Mouse (Mus musculus): ENCODE results near the gene Gapvd1. TPM values are rescaled to one million over a fixed set of nuclear protein-coding genes. Genes with fewer than 3 reads are reported as not detected.

Gene Gapvd1
- polyA plus RNA-seq (2017; shearing (Covaris generic)), result 88.0 TPM

DNA sequence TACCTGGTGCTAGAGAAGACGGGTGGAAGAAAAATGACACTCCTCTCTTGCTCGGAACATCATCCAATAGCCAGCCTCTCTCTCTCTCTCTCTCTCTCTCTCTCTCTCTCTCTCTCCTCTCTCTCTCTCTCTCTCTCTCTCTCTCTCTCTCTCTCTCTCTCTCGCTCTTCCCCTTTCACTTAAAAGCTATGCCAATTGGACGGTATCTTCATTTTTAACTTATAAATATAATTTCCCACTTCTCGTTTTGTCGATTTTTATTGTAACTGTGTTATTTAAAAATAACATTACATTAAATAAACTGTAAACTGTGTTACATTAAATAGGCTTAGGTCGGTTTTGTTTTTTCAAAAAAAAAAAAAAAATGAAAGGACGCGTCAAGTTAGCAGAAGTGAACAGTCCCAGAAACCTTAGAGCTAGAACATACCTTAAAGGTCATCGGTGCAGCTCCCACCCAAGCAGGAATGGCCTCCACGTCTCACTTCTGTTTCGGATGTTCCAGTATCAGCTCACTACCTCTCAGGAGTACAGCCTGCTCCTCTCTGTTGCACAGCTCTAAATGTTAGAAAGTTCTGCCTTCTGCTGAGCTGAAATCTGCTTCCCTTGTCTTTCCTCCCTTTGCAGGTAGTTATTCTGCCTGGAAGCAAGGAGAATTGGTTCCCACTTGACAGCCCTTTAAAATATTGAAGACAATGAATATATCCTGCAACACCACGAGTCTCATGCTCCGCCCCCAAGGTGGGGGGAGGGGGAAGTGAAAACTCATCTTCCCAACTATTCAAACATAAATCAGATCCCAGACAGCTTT lies at the start of gene Gapvd1:
Gene Gapvd1, minus strand, starts transcription at position 682 of the 808 bp plus-strand sequence.

GRCm38 (mm10) chr2:34799357-34800256 lies 44.6 kb upstream of the Gapvd1 start, which contains the start of gene Rabepk:
TSS of gene Rabepk (minus strand) at chr2:34799912.

GRCm38 (mm10) chr2:34771368-34772226 lies 16.6 kb upstream of the Gapvd1 start, which contains the start of gene Hspa5:
TSS of gene Hspa5 (plus strand) at chr2:34771970.

Other genes with a start within 250 kb of the Gapvd1 start
- gene Hspa5, start 16.7 kb upstream of the Gapvd1 start, polyA plus RNA-seq (2017; shearing (Covaris generic)), result 1,088 TPM
- gene Rabepk, start 44.7 kb upstream of the Gapvd1 start, polyA plus RNA-seq (2017; shearing (Covaris generic)), result 28.4 TPM
- 148 TPM for gene Fbxw2, start 71.1 kb upstream of the Gapvd1 start, polyA plus RNA-seq (2017; shearing (Covaris generic))
- not detected for gene Gm34653, start 77.8 kb upstream of the Gapvd1 start, polyA plus RNA-seq (2017; shearing (Covaris generic))
- gene Cutal, start 119.2 kb upstream of the Gapvd1 start, polyA plus RNA-seq (2017; shearing (Covaris generic)), result not detected
- gene Psmd5, start 119.7 kb upstream of the Gapvd1 start, polyA plus RNA-seq (2017; shearing (Covaris generic)), result 37.8 TPM
- 2.5 TPM for gene Phf19, start 158.8 kb upstream of the Gapvd1 start, polyA plus RNA-seq (2017; shearing (Covaris generic))
- gene Traf1, start 206.5 kb upstream of the Gapvd1 start, polyA plus RNA-seq (2017; shearing (Covaris generic)), result 1,228 TPM